Mouse (Mus musculus) forebrain, postnatal 0 days (tissue): ENCODE results near the gene Ush2a. TPM values are rescaled to one million over a fixed set of nuclear protein-coding genes. Genes with fewer than 3 reads are reported as not detected.

Source experiments
- ATAC-seq: fragments of 200-750 bp; cut with Nextera tagmentation; 2 replicates; pipeline ENCODE4 v1.8.0; 2017; ENCODE audit warnings: mild to moderate bottlenecking, moderate library complexity
- DNase-seq: peaks from one replicate; pipeline ENCODE4 v3.0.0-alpha.2; 2015
- H3K27ac ChIP-seq: fragments of 300-500 bp; sonication (generic); 2 replicates; pipeline ENCODE4 v1.5.1; 2014; ENCODE audit warnings: low read depth, mild to moderate bottlenecking, antibody characterized with exemption, low read length, moderate library complexity, mixed read lengths
- H3K27me3 ChIP-seq: fragments of 300-500 bp; sonication (generic); 2 replicates; pipeline ENCODE4 v1.6.1; 2014; ENCODE audit warnings: mild to moderate bottlenecking, low read length, mixed read lengths; ENCODE audit not compliant: insufficient read depth
- H3K36me3 ChIP-seq: fragments of 300-500 bp; sonication (generic); 2 replicates; pipeline ENCODE4 v1.6.1; 2014; ENCODE audit warnings: mild to moderate bottlenecking, moderate library complexity; ENCODE audit not compliant: insufficient read depth
- H3K4me1 ChIP-seq: fragments of 300-500 bp; sonication (generic); 2 replicates; pipeline ENCODE4 v1.6.1; 2014; ENCODE audit warnings: antibody characterized with exemption; ENCODE audit not compliant: insufficient read depth
- H3K4me2 ChIP-seq: fragments of 300-500 bp; sonication (generic); 2 replicates; pipeline ENCODE4 v1.6.1; 2014; ENCODE audit warnings: low read depth, mild to moderate bottlenecking, moderate library complexity
- H3K4me3 ChIP-seq: fragments of 300-500 bp; sonication (generic); 2 replicates; pipeline ENCODE4 v1.5.1; 2014; ENCODE audit warnings: low read depth, low read length, mixed read lengths
- H3K9ac ChIP-seq: fragments of 300-500 bp; sonication (generic); 2 replicates; pipeline ENCODE4 v1.6.1; 2014; ENCODE audit warnings: mild to moderate bottlenecking
- H3K9me3 ChIP-seq: fragments of 300-500 bp; sonication (generic); 2 replicates; pipeline ENCODE4 v1.6.1; 2016; ENCODE audit warnings: low read length
- CTCF ChIP-seq: sonication (generic); IDR thresholded peaks from 2 replicates; pipeline ENCODE4 v1.5.1; 2016; ENCODE audit warnings: antibody characterized with exemption, control low read depth, low read depth
- WGBS: fragments of 180-500 bp; shearing (Covaris S2); extraction: QIAGEN DNeasy Blood & Tissue Kit; methylation state at CpG from one replicate; pipeline ENCODE4 v1.1.7; 2014; 5-methylcytosine and 5-hydroxymethylcytosine counted together
- polyA plus RNA-seq: library from polyadenylated mRNA; unstranded; fragments of >200 nt; fragmentation: Nextera tagmentation; extraction: Ambion mirVana; gene quantifications from 2 replicates; pipeline ENCODE4 v1.2.1, GENCODE M21; 2015
- total RNA-seq: library from RNA; depleted of rRNA; stranded (reverse); fragments of >200 nt; gene quantifications from 2 replicates; pipeline ENCODE4 v1.2.3, GENCODE M21; 2014

Ush2a gene
- total and polyA plus RNA-seq, 2 experiments from 2014 or later = 0.10 TPM

DNA sequence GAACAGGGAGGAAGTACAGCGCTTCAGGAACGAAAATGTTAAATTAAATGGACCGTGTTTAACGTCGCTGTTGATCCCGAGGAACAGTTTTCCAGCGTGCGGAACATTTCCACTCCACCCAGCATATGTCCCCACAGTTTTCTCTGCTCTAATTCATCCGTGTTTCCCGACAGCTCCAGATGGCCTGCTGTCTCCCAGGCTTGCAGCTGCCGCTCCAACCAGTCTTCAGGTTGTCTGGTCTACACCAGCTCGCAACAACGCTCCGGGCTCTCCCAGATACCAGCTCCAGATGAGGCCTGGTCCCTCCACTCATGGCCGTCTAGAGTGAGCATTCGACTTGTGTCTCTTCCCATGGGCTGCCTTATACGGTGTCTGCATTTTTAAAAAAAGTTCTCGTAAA is 452.3 kb downstream of the Ush2a start:
- Histone ChIP-seq H3K9me3 (no peaks in the 10 kb centered on the region), H3K27ac (no peak overlapping the region), H3K27me3 (no peaks in the 10 kb centered on the region), H3K4me3 (no peak overlapping the region), H3K36me3 (no peaks in the 10 kb centered on the region), H3K9ac (no peak overlapping the region), H3K4me2 (no peak overlapping the region), H3K4me1 (no peaks in the 10 kb centered on the region)
- ATAC-seq = no peak
- TF ChIP-seq CTCF = no peak
- peak; percentile 14 for DNase-seq
- 65% methylated on average over 18 of the region's 18 CpGs for WGBS

- DNase-seq (no peak), ATAC-seq (no peak)
- H3K27me3 ChIP-seq = no peaks in the 10 kb centered on the region
- TF ChIP-seq CTCF = no peak
- no peak overlapping the region for H3K9ac ChIP-seq
- no peaks in the 10 kb centered on the region for H3K9me3 ChIP-seq
- H3K4me2 ChIP-seq = no peak overlapping the region
- H3K4me3 ChIP-seq = no peak overlapping the region
- H3K27ac ChIP-seq = no peak overlapping the region
- WGBS = 72% methylated on average over 7 of the region's 7 CpGs
- H3K4me1 ChIP-seq = no peaks in the 10 kb centered on the region
- H3K36me3 ChIP-seq = no peaks in the 10 kb centered on the region
These were observed 453.1 kb downstream of the Ush2a start for GRCm38 (mm10) chr1:188714941-188715340.

DNA sequence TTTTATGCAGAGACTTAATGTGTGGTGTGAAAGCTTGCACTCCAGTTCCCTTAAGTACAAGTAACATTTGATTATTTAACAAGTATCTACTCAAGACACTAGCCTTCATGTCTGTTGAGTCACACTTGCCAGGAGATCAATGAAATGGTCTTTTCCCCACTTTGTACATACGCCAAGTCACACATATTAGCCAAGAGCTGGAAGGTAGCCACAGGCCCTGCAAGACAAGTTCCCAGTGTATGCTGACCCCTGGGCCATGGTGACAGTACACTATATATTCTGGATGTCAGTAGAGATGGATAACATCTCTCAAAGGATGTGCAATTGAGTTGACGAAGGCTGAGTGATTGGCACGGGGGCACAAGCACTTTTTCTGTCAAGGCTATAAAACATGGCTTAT is 455.1 kb downstream of the Ush2a start:
- TF ChIP-seq CTCF = no peak
- Histone ChIP-seq H3K4me1 (no peaks in the 10 kb centered on the region), H3K4me2 (no peak overlapping the region), H3K9me3 (no peaks in the 10 kb centered on the region), H3K27ac (no peak overlapping the region), H3K9ac (no peak overlapping the region), H3K27me3 (no peaks in the 10 kb centered on the region), H3K4me3 (no peak overlapping the region), H3K36me3 (no peaks in the 10 kb centered on the region)
- ATAC-seq (no peak), DNase-seq (no peak)
- WGBS = 87% methylated on average over 3 of the region's 3 CpGs

GRCm38 (mm10) chr1:188725122-188725995 is 463.5 kb downstream of the Ush2a start:
- Histone ChIP-seq H3K9me3 (no peaks in the 10 kb centered on the region), H3K9ac (no peak overlapping the region), H3K4me2 (no peak overlapping the region; the same call in 1 of the 2 replicates), H3K36me3 (no peaks in the 10 kb centered on the region), H3K27me3 (0 out of 2 replicates have a peak, but pooled peaks cover 3% of the 10 kb centered on the region), H3K27ac (no peak overlapping the region), H3K4me1 (no peaks in the 10 kb centered on the region), H3K4me3 (no peak overlapping the region)
- WGBS = 41% methylated on average over 17 of the region's 17 CpGs
- no peak for TF ChIP-seq CTCF
- ATAC-seq = no peak
- no peak for DNase-seq

DNA sequence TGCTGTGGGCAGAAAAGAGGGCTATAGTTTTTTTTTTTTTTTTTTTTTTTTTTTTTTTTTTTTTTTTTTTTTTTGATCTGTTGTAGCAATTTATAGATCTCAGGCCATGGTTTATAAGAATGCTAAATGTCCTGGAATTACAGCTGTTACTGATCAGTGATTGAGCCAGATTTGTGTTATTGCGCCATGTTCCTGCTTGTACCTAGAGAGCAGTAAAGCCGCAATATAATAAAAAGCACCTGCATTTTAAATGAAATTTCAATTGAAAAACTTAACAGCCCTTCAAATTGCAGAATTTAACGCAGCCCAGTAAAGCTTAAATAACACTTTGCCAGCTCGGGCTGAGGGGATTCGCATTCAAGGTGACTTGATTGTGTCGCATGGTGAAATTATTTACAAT is 465.1 kb downstream of the Ush2a start:
- ATAC-seq = no peak
- H3K9me3 ChIP-seq = no peaks in the 10 kb centered on the region
- 75% methylated on average over 6 of the region's 6 CpGs for WGBS
- no peaks in the 10 kb centered on the region for H3K4me1 ChIP-seq
- DNase-seq = no peak
- TF ChIP-seq CTCF = no peak
- no peak overlapping the region for H3K4me2 ChIP-seq
- H3K27ac ChIP-seq = no peak overlapping the region
- no peak overlapping the region for H3K4me3 ChIP-seq
- no peak overlapping the region for H3K9ac ChIP-seq
- no peaks in the 10 kb centered on the region for H3K36me3 ChIP-seq
- 0 out of 2 replicates have a peak, but pooled peaks cover 3% of the 10 kb centered on the region for H3K27me3 ChIP-seq

DNA sequence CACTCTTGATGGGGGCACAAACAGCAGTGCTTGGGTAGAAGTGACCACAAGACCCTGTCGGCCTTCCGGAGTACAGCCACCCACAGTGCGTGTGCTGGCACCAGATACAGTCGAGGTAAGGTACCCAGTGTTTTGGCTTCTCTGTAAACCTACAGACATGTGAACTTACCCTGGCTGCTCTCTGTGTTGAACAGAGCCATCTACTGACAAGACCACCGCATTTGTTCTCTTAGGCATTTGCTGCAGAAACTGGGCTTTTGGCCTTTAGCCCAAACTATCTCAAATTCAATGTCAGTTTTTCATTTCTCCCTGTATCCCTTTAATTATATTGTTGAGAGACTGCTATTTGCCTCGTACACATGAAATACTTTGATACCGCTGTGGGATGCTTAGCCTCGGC is 466.8 kb downstream of the Ush2a start:
- Histone ChIP-seq H3K4me2 (0 out of 2 replicates have a peak overlapping the region, but pooled peaks have one; percentile 1), H3K9ac (no peak overlapping the region), H3K27me3 (0 out of 2 replicates have a peak, but pooled peaks cover 3% of the 10 kb centered on the region), H3K4me1 (no peaks in the 10 kb centered on the region), H3K9me3 (no peaks in the 10 kb centered on the region), H3K36me3 (no peaks in the 10 kb centered on the region), H3K27ac (no peak overlapping the region), H3K4me3 (no peak overlapping the region)
- WGBS = 39% methylated on average over 8 of the region's 8 CpGs
- DNase-seq (peak; percentile 55), ATAC-seq (no peak)
- peak; percentile 54 for TF ChIP-seq CTCF

DNA sequence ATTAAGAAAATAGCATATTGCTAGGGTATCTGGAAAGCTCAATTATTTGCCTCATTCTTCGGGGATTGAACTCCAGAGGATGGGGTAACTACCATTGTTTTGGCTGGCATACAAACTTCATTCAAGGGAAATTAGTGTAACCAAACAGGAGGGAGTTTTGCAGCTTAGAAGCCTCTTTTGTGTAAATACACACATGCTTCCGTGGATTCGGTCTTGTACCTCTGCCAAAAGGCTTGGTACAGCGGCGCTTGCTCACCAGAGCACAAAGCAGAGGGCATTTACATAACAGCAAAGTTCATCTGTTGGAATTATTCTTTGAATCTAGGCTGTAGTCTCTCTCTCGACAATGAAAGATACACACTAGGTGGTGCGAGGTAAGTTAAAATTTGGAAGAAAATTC is 467.4 kb downstream of the Ush2a start:
- no peaks in the 10 kb centered on the region for H3K9me3 ChIP-seq
- no peak overlapping the region for H3K9ac ChIP-seq
- no peaks in the 10 kb centered on the region for H3K36me3 ChIP-seq
- no peak overlapping the region for H3K4me3 ChIP-seq
- WGBS = 12% methylated on average over 7 of the region's 7 CpGs
- H3K4me2 ChIP-seq = 0 out of 2 replicates have a peak overlapping the region, but pooled peaks have one; percentile 1
- ATAC-seq (no peak), DNase-seq (peak; percentile 56)
- 0 out of 2 replicates have a peak, but pooled peaks cover 3% of the 10 kb centered on the region for H3K27me3 ChIP-seq
- H3K27ac ChIP-seq = no peak overlapping the region
- no peak for TF ChIP-seq CTCF
- no peaks in the 10 kb centered on the region for H3K4me1 ChIP-seq
